Mouse (Mus musculus) G1E (cell line): ENCODE results near the gene 4930402F06Rik.

ENCODE experiments used
- CTCF ChIP-seq: IDR thresholded peaks from 2 replicates; pipeline ENCODE4 v1.5.1; 2012; ENCODE audit warnings: low read depth, low read length, inconsistent platforms, mixed read lengths
- TAL1 ChIP-seq: conservative IDR thresholded peaks from 2 replicates; pipeline ENCODE4 v1.6.1; 2012; ENCODE audit warnings: low read depth, low read length, inconsistent platforms, mixed read lengths

DNA sequence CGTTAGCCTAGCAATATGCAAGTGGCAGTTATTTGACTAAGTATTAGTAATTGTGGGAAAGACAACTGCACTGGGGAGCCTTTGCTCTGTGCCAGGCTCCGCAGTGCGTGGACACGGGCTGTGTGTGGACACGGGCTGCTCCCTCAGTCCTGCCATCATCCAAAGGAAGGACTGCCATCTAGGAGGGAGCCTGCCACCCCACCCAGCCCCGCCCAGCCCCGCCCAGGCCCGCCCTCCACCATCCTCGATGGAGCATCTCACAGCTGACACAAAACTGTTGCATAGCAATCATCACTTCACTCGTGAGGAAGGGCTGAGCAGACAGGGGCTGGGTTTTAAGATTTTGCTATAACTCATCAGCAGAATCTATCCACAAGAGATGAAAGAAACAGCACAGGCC lies 71.0 kb downstream of the 4930402F06Rik start:
- TF ChIP-seq CTCF (no peak), TAL1 (no peak)
